28 mouse cellular contexts compared by ENCODE assay signal in genomic region chr11:33335616-33336015, GRCm38 (mm10). TPM values are rescaled to one million over a fixed set of nuclear protein-coding genes. Genes with fewer than 3 reads are reported as not detected.
DNase-seq lines count a peak whose midpoint lies in the region; ATAC-seq and TF ChIP-seq lines count a peak whose summit lies in the region.
"Had no signal": no experiment of that assay in that cellular context is flagged by ENCODE, and none has a peak within 500 bp of the region (broad histone marks: within the 10 kb centered on the region; RNA-seq: fewer than 3 reads in every experiment).

No protein-coding gene starts in this region.

- no peak overlapping the region for H3K4me3 ChIP-seq in lung, embryonic 14.5 days (ENCODE audit: low read depth, low read length)
- H3K4me3 ChIP-seq: embryonic facial prominence, embryonic 12.5 days; embryonic facial prominence, embryonic 15.5 days; gastrocnemius, adult 2 months; hindbrain, embryonic 13.5 days had no signal

- no peak for ATAC-seq in cerebellum, adult (ENCODE audit: insufficient number of reproducible peaks, low FRiP score, low TSS enrichment)
- ATAC-seq in lung, embryonic 14.5 days (ENCODE audit: insufficient read depth), result no peak
- ATAC-seq: forebrain, embryonic 14.5 days; inflammation-experienced regulatory T-cells, adult 6 months; intestine, embryonic 16.5 days had no signal

- H3K4me2 ChIP-seq in lung, embryonic 14.5 days, result no peak overlapping the region
- H3K4me2 ChIP-seq: embryonic facial prominence, embryonic 12.5 days; embryonic facial prominence, embryonic 15.5 days; heart, embryonic 11.5 days; hindbrain, embryonic 13.5 days had no signal

- no peak overlapping the region for H3K27ac ChIP-seq in lung, embryonic 14.5 days (ENCODE audit: low read depth)
- H3K27ac ChIP-seq: embryonic facial prominence, embryonic 12.5 days; embryonic facial prominence, embryonic 15.5 days; gastrocnemius, adult 2 months; hindbrain, embryonic 13.5 days had no signal

- 82% methylated on average over 3 of the region's 3 CpGs for whole genome bisulfite sequencing in lung, embryonic 14.5 days

- H3K36me3 ChIP-seq in lung, embryonic 14.5 days (ENCODE audit: insufficient read depth), result no peaks in the 10 kb centered on the region
- H3K36me3 ChIP-seq: embryonic facial prominence, embryonic 12.5 days; embryonic facial prominence, embryonic 15.5 days; G1E; hindbrain, embryonic 13.5 days had no signal

- no peaks in the 10 kb centered on the region for H3K4me1 ChIP-seq in lung, embryonic 14.5 days (ENCODE audit: insufficient read depth)
- H3K4me1 ChIP-seq: embryonic facial prominence, embryonic 12.5 days; embryonic facial prominence, embryonic 15.5 days had no signal

- H3K9ac ChIP-seq in lung, embryonic 14.5 days, result no peak overlapping the region
- H3K9ac ChIP-seq: embryonic facial prominence, embryonic 12.5 days; embryonic facial prominence, embryonic 15.5 days; forebrain, postnatal 0 days; hindbrain, embryonic 13.5 days had no signal

- no peak for TF ChIP-seq CTCF in lung, embryonic 14.5 days (IDR thresholded peaks at IDR 0.05; ENCODE audit: low read depth)

- no peaks in the 10 kb centered on the region for H3K27me3 ChIP-seq in lung, embryonic 14.5 days (ENCODE audit: insufficient read depth, low read length)
- H3K27me3 ChIP-seq: embryonic facial prominence, embryonic 12.5 days; embryonic facial prominence, embryonic 15.5 days; hindbrain, embryonic 13.5 days; Patski had no signal

- H3K9me3 ChIP-seq in lung, embryonic 14.5 days (ENCODE audit: low read depth, low read length), result no peaks in the 10 kb centered on the region
- H3K9me3 ChIP-seq: embryonic facial prominence, embryonic 12.5 days; embryonic facial prominence, embryonic 15.5 days; G1E; hindbrain, embryonic 13.5 days had no signal

- peak; percentile 12 for DNase-seq in cerebellum, adult 11 months
- no peak for DNase-seq in cerebellum, adult 11-12 months
- DNase-seq in cerebellum, adult 9-11 months, result peak; percentile 28
- peak; percentile 13 for DNase-seq in lung, embryonic 14.5 days
- DNase-seq in lung, postnatal 25 days (ENCODE audit: low spot score), result no peak
- peak; percentile 26 to 28 for DNase-seq in cerebellum, postnatal 36 days
- DNase-seq in adipocyte (ENCODE audit: low spot score), result no peak
- DNase-seq: adrenal gland, adult 8-10 months; adrenal gland, postnatal 25 days; forebrain, postnatal 0 days; gastrocnemius, adult 2 months; gastrocnemius, postnatal 14 days; heart, adult 11 months; kidney, adult 18-20 months had no signal

RNA-seq across cellular contexts. Expression of gene Gm12117, which starts 59.1 kb away (rescaled TPM):
- polyA plus RNA-seq in lung, embryonic 14.5 days (2014; fragmentation: Nextera tagmentation; extraction: Ambion mirVana), result not detected in 2 replicates
- polyA plus RNA-seq: embryonic facial prominence, embryonic 12.5 days; embryonic facial prominence, embryonic 15.5 days; forebrain, embryonic 11.5 days; forebrain, embryonic 14.5 days; forebrain, postnatal 0 days; G1E; heart, embryonic 11.5 days; heart, embryonic 14.5 days; heart, postnatal 0 days; hindbrain, embryonic 13.5 days; hindbrain, embryonic 16.5 days; inflammation-experienced regulatory T-cells, adult 6 months; intestine, embryonic 16.5 days; Patski had no signal

Comparison
In these comparisons a context has a peak if more than half of its experiments do, and no peak if none do; other contexts are left out.
1. DNase-seq: peak in cerebellum, adult 11 months (single experiment), cerebellum, adult 9-11 months (single experiment), lung, embryonic 14.5 days (single experiment) and cerebellum, postnatal 36 days (2 of 2); none in cerebellum, adult 11-12 months (single experiment), lung, postnatal 25 days (single experiment) and adipocyte (single experiment).